Mouse (Mus musculus) midbrain, embryonic 12.5 days (tissue): ENCODE data around the gene 1700034J05Rik. TPM values are rescaled to one million over a fixed set of nuclear protein-coding genes. Genes with fewer than 3 reads are reported as not detected.
A peak's percentile ranks its signal among the peaks of the same experiment; 100 is the strongest.

Experiments used
- ATAC-seq: fragments of 200-750 bp; cut with Nextera tagmentation; 2 replicates; pipeline ENCODE4 v1.8.0; 2017; ENCODE audit warnings: low read depth, moderate TSS enrichment, moderate library complexity; ENCODE audit not compliant: low FRiP score
- H3K27ac ChIP-seq: fragments of 300-500 bp; sonication (generic); replicated peaks from 2 replicates; pipeline ENCODE4 v1.5.1; 2016; ENCODE audit warnings: mild to moderate bottlenecking
- H3K27me3 ChIP-seq: fragments of 300-500 bp; sonication (generic); 2 replicates; pipeline ENCODE4 v1.6.1; 2016; ENCODE audit warnings: mild to moderate bottlenecking
- H3K36me3 ChIP-seq: fragments of 300-500 bp; sonication (generic); 2 replicates; pipeline ENCODE4 v1.6.1; 2016
- H3K4me1 ChIP-seq: fragments of 300-500 bp; sonication (generic); 2 replicates; pipeline ENCODE4 v1.6.1; 2016
- H3K4me2 ChIP-seq: fragments of 300-500 bp; sonication (generic); replicated peaks from 2 replicates; pipeline ENCODE4 v1.6.1; 2016; ENCODE audit warnings: mild to moderate bottlenecking, moderate library complexity
- H3K4me3 ChIP-seq: fragments of 300-500 bp; sonication (generic); 2 replicates; pipeline ENCODE4 v1.5.1; 2016; ENCODE audit warnings: mild to moderate bottlenecking
- H3K9ac ChIP-seq: fragments of 300-500 bp; sonication (generic); replicated peaks from 2 replicates; pipeline ENCODE4 v1.6.1; 2016; ENCODE audit warnings: mild to moderate bottlenecking, moderate library complexity
- H3K9me3 ChIP-seq: fragments of 300-500 bp; sonication (generic); 2 replicates; pipeline ENCODE4 v1.6.1; 2016; ENCODE audit warnings: mild to moderate bottlenecking
- WGBS: fragments of 180-500 bp; shearing (Covaris S2); methylation state at CpG from one replicate; pipeline ENCODE4 v1.1.7; 2016; 5-methylcytosine and 5-hydroxymethylcytosine counted together
- polyA plus RNA-seq: library from polyadenylated mRNA; unstranded; fragments of >200 nt; fragmentation: Nextera tagmentation; extraction: Ambion mirVana; gene quantifications from 2 replicates; pipeline ENCODE4 v1.2.1, GENCODE M21; 2016

Gene 1700034J05Rik
- polyA plus RNA-seq, 1 experiment from 2014 or later, result 0.15 TPM

GRCm38 (mm10) chr6:146961832-146962481 is 7.7 kb upstream of the 1700034J05Rik start:
- H3K27me3 ChIP-seq, result no peaks in the 10 kb centered on the region
- no peaks in the 10 kb centered on the region for H3K4me1 ChIP-seq
- H3K4me2 ChIP-seq, result no peak overlapping the region
- H3K4me3 ChIP-seq, result no peak overlapping the region
- no peak for ATAC-seq
- H3K27ac ChIP-seq, result no peak overlapping the region
- no peaks in the 10 kb centered on the region for H3K9me3 ChIP-seq
- H3K9ac ChIP-seq, result no peak overlapping the region
- WGBS, result 75% methylated on average over 6 of the region's 6 CpGs
- no peaks in the 10 kb centered on the region for H3K36me3 ChIP-seq

- H3K36me3 ChIP-seq, result no peaks in the 10 kb centered on the region
- no peaks in the 10 kb centered on the region for H3K27me3 ChIP-seq
- 89% methylated on average over 5 of the region's 5 CpGs for WGBS
- no peak for ATAC-seq
- H3K4me2 ChIP-seq, result no peak overlapping the region
- peaks cover 1% of the 10 kb centered on the region for H3K4me1 ChIP-seq
- H3K9ac ChIP-seq, result no peak overlapping the region
- H3K9me3 ChIP-seq, result no peaks in the 10 kb centered on the region
- no peak overlapping the region for H3K4me3 ChIP-seq
- H3K27ac ChIP-seq, result no peak overlapping the region
These were observed 6.7 kb upstream of the 1700034J05Rik start for GRCm38 (mm10) chr6:146960956-146961355.

- Histone ChIP-seq H3K9me3 (no peaks in the 10 kb centered on the region), H3K27me3 (no peaks in the 10 kb centered on the region), H3K4me3 (no peak overlapping the region), H3K27ac (no peak overlapping the region), H3K4me1 (peaks cover 8% of the 10 kb centered on the region), H3K4me2 (no peak overlapping the region), H3K36me3 (no peaks in the 10 kb centered on the region), H3K9ac (no peak overlapping the region)
- no peak for ATAC-seq
- WGBS, result 89% methylated on average over 9 of the region's 9 CpGs
These were observed 5.9 kb upstream of the 1700034J05Rik start for GRCm38 (mm10) chr6:146959908-146960680.

GRCm38 (mm10) chr6:146958694-146959093 is 4.5 kb upstream of the 1700034J05Rik start:
- no peak for ATAC-seq
- H3K4me1 ChIP-seq, result peaks cover 8% of the 10 kb centered on the region
- no peaks in the 10 kb centered on the region for H3K27me3 ChIP-seq
- 75% methylated on average over 1 of the region's 1 CpGs for WGBS
- no peaks in the 10 kb centered on the region for H3K9me3 ChIP-seq
- H3K36me3 ChIP-seq, result no peaks in the 10 kb centered on the region
- no peak overlapping the region for H3K9ac ChIP-seq
- no peak overlapping the region for H3K4me3 ChIP-seq
- H3K27ac ChIP-seq, result no peak overlapping the region
- H3K4me2 ChIP-seq, result no peak overlapping the region

- Histone ChIP-seq H3K4me1 (peaks cover 8% of the 10 kb centered on the region), H3K9me3 (no peaks in the 10 kb centered on the region), H3K4me2 (no peak overlapping the region), H3K27me3 (no peaks in the 10 kb centered on the region), H3K36me3 (no peaks in the 10 kb centered on the region), H3K9ac (no peak overlapping the region), H3K4me3 (no peak overlapping the region), H3K27ac (no peak overlapping the region)
- ATAC-seq, result no peak
- WGBS, result 89% methylated on average over 1 of the region's 1 CpGs
These were observed 2.7 kb upstream of the 1700034J05Rik start for GRCm38 (mm10) chr6:146956961-146957360.

GRCm38 (mm10) chr6:146955896-146956295 is 1.7 kb upstream of the 1700034J05Rik start:
- H3K27ac ChIP-seq, result no peak overlapping the region
- H3K4me1 ChIP-seq, result peaks cover 8% of the 10 kb centered on the region
- H3K4me2 ChIP-seq, result 0 out of 2 replicates have a peak overlapping the region, but pooled peaks have one; percentile 5
- ATAC-seq, result peak; percentile 63; the same call in 1 of the 2 replicates
- 19% methylated on average over 12 of the region's 12 CpGs for WGBS
- H3K9ac ChIP-seq, result no peak overlapping the region
- no peaks in the 10 kb centered on the region for H3K9me3 ChIP-seq
- H3K27me3 ChIP-seq, result no peaks in the 10 kb centered on the region
- no peaks in the 10 kb centered on the region for H3K36me3 ChIP-seq
- H3K4me3 ChIP-seq, result no peak overlapping the region

- WGBS, result 72% methylated on average over 1 of the region's 1 CpGs
- peaks cover 11% of the 10 kb centered on the region for H3K4me1 ChIP-seq
These were observed 1.3 kb upstream of the 1700034J05Rik start for GRCm38 (mm10) chr6:146955475-146955874.

GRCm38 (mm10) chr6:146950454-146950832 is 3.8 kb downstream of the 1700034J05Rik start:
- H3K36me3 ChIP-seq, result no peaks in the 10 kb centered on the region
- no peak overlapping the region for H3K4me2 ChIP-seq
- H3K9ac ChIP-seq, result no peak overlapping the region
- ATAC-seq, result no peak
- 0 out of 2 replicates have a peak, but pooled peaks cover 5% of the 10 kb centered on the region for H3K27me3 ChIP-seq
- H3K27ac ChIP-seq, result no peak overlapping the region
- WGBS, result 3% methylated on average over 1 of the region's 1 CpGs
- H3K9me3 ChIP-seq, result no peaks in the 10 kb centered on the region
- no peak overlapping the region for H3K4me3 ChIP-seq
- H3K4me1 ChIP-seq, result peaks cover 11% of the 10 kb centered on the region

More at GRCm38 (mm10) chr6:146955475-146955874, 1.3 kb upstream of the 1700034J05Rik start:
- no peak overlapping the region for H3K9ac ChIP-seq
- ATAC-seq, result no peak
- H3K4me3 ChIP-seq, result no peak overlapping the region
- H3K4me2 ChIP-seq, result no peak overlapping the region
- H3K27ac ChIP-seq, result no peak overlapping the region
- H3K27me3 ChIP-seq, result no peaks in the 10 kb centered on the region
- no peaks in the 10 kb centered on the region for H3K9me3 ChIP-seq
- no peaks in the 10 kb centered on the region for H3K36me3 ChIP-seq

GRCm38 (mm10) chr6:146949682-146950453 is 4.4 kb downstream of the 1700034J05Rik start:
- Histone ChIP-seq H3K4me2 (no peak overlapping the region), H3K4me1 (peaks cover 10% of the 10 kb centered on the region), H3K9ac (no peak overlapping the region), H3K27ac (no peak overlapping the region), H3K27me3 (0 out of 2 replicates have a peak, but pooled peaks cover 5% of the 10 kb centered on the region), H3K36me3 (no peaks in the 10 kb centered on the region), H3K4me3 (no peak overlapping the region), H3K9me3 (no peaks in the 10 kb centered on the region)
- WGBS, result 36% methylated on average over 10 of the region's 10 CpGs
- ATAC-seq, result no peak

GRCm38 (mm10) chr6:146947186-146947585 is 7.0 kb downstream of the 1700034J05Rik start:
- no peak for ATAC-seq
- Histone ChIP-seq H3K9ac (no peak overlapping the region), H3K36me3 (no peaks in the 10 kb centered on the region), H3K4me3 (no peak overlapping the region), H3K9me3 (no peaks in the 10 kb centered on the region), H3K27ac (no peak overlapping the region), H3K4me2 (no peak overlapping the region), H3K27me3 (0 out of 2 replicates have a peak, but pooled peaks cover 5% of the 10 kb centered on the region), H3K4me1 (peaks cover 10% of the 10 kb centered on the region)
- WGBS, result 77% methylated on average over 4 of the region's 4 CpGs

- Histone ChIP-seq H3K9ac (no peak overlapping the region), H3K9me3 (no peaks in the 10 kb centered on the region), H3K27me3 (0 out of 2 replicates have a peak, but pooled peaks cover 5% of the 10 kb centered on the region), H3K36me3 (no peaks in the 10 kb centered on the region), H3K4me1 (peaks cover 10% of the 10 kb centered on the region), H3K27ac (no peak overlapping the region), H3K4me2 (no peak overlapping the region), H3K4me3 (no peak overlapping the region)
- ATAC-seq, result no peak
- 82% methylated on average over 6 of the region's 6 CpGs for WGBS
These were observed 7.7 kb downstream of the 1700034J05Rik start for GRCm38 (mm10) chr6:146946327-146947029.
